Mouse (Mus musculus): Measurements from ENCODE around the gene Wdr95.

Gene Wdr95

DNA sequence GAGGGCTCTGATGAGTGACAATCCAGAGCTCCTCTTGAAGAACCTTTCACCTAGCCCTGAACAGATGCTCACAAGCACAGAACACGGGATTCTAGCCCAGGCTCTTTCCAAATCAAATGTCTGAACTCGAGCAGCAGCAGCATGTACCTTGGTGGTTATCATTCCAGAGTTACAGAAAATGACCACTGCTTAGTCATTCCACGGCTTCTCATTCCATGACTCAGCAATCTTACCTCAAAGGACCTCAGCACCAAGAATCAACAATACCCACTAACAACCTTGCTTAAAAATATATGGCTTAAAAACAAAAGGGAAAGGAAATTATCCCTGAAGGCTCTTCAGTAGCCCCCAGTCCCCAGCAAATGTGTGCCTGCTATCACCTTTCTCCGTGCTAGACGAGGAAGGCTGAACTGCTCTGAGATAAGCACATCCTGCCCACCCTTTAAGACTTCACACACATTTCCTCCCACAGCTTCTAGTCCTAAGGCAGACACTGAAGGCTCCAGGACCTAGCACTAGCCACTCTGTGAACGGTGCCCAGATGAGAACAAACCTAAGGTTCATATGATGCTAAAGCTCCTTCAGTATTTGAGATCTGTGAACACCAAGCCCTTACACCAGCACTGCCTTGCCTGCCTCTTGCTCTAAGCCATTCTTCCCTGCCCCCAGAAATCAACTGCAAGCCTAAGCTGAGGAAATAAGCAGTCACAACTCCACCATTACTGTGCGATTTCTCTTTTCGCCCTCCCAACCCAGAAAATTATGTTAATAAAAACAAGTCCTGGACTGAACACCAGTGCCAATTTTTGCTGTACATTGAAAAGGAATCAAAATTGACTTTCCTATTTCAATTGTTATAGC is 95.6 kb downstream of the Wdr95 start:
- no peak for DNase-seq (ENCODE audit: extremely low spot score)

- DNase-seq (ENCODE audit: extremely low spot score): no peak
Measured at GRCm38 (mm10) chr5:149625547-149625946, 97.1 kb downstream of the Wdr95 start.

- no peak for DNase-seq (ENCODE audit: extremely low spot score)
Measured at GRCm38 (mm10) chr5:149634409-149635035, 106.0 kb downstream of the Wdr95 start.

- no peak for DNase-seq (ENCODE audit: extremely low spot score)
Measured at GRCm38 (mm10) chr5:149635556-149635955, 107.1 kb downstream of the Wdr95 start.

GRCm38 (mm10) chr5:149636075-149636920 is 107.8 kb downstream of the Wdr95 start, which contains the start of gene Hsph1:
Hsph1 (minus strand) TSS chr5:149636376.
- peak; percentile 99 for DNase-seq (ENCODE audit: extremely low spot score)

GRCm38 (mm10) chr5:149637306-149637705 is 108.8 kb downstream of the Wdr95 start:
- DNase-seq (ENCODE audit: extremely low spot score): peak; percentile 22

DNA sequence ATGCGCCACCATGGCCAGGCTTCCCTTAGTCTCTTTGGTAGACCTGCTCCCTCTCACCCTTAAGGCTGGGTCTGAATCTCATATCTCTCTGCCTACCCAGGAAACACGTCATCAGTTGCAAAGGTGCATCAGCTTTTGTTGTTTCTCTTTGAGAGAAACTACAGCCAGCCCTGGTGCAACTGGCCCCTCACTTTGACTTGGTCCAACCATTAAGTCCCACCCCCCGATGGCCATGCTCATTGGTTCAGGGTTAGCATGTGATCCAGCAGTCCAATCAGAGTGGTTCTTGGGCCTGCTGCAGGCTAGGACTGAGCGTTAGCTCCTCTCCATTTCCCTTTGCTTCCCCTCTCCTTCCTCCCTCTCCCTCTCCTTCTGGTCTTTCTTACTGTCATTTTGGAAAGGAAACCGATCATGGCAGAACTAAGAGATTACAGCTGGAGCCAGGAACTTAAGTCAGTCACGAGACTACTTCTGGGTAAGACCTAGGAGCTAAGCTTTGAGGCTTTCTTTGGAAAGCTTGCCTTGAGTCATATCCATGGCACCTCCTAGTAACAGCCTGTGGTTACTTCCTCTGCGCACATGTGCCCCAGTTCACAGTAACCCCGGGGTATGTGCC is 112.9 kb downstream of the Wdr95 start:
- DNase-seq (ENCODE audit: extremely low spot score): no peak

DNA sequence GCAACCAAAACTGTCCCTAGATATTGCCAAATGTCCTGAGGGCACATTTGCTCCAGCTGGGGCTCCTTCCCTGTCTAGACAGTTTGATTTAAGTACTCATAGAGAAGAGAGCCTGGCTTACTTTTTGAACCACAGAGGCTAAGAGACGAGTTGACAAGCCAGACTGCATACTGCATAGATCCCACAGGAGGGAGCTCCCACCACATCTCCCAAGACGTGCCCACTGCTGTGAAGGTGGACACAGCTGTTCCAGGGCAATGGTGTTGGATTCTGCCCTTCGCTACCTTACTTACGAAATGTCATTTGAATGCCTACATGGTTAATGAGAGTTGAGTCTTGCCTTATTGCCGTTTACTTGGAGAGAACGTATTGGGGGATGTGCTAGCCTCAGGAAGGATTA is 113.9 kb downstream of the Wdr95 start:
- DNase-seq (ENCODE audit: extremely low spot score): peak; percentile 17

DNA sequence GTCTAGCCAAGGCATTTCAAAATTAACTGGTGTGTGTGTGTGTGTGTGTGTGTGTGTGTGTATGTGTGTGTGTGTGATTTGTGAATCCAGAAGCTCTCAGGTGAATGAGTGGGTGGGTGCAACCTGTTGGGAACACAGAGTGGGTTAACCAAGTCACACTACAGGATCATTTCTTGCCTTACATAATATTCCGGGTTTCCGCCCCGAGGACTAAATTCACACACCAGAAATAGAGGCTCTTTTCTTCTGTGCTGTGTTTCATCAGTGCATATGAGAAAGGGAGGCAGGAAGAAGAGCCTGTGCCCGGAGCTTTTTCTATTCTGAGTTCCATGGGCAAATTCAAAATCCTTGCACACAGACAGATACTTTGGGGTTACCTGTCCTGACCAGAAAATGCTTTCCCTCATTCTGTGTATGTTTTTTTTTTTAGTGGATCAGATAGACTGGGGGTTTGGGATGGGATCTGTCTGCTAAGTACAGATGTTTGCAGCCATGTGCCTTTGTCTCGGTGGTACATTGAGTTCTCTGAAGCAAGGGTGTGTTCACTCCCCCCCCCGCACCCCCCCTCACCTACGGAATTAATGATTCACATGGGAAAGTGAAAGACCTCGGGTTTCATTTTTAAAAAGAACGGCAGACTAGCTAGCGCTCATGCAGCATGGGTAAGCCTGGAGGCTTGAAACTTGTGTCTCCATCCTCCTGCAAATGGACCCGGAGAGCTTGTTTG is 114.5 kb downstream of the Wdr95 start:
- no peak for DNase-seq (ENCODE audit: extremely low spot score)

DNA sequence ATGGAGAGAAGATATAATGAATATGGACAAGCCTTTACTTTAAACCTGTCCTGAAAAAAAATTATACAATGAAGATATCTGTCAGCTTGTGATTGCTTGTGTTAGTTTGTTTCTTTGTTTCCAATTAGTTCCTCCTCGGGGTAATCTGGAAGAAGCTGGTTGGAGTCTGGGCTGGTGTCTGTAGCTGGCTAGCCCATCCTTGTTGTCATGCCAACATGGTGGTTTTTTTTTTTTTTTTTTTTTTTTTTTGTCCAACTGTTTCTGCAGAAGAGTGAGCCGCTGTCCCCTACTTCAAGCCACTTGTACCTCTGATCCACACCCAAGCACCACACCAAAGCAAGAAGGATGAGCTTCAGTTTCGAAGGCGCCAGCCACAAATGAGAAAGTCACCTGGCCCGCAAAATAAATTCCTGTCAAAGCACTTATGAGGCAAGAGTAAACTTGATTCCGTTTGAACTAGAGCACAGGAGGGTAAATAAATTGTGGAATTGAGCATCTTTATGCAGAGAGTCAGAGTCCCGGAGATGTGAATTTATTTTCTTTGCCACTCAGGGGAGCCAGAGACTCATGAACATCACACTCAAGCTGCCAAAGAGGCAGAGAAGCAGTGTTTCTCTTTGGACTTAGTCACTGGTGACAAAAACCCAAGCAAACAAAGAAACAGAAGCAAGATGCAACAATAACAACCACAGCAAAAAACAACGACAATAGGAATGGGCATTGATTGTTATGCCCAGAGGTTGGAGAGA is 119.1 kb downstream of the Wdr95 start:
- no peak for DNase-seq (ENCODE audit: extremely low spot score)

GRCm38 (mm10) chr5:149648196-149648595 is 119.7 kb downstream of the Wdr95 start:
- no peak for DNase-seq (ENCODE audit: extremely low spot score)

DNA sequence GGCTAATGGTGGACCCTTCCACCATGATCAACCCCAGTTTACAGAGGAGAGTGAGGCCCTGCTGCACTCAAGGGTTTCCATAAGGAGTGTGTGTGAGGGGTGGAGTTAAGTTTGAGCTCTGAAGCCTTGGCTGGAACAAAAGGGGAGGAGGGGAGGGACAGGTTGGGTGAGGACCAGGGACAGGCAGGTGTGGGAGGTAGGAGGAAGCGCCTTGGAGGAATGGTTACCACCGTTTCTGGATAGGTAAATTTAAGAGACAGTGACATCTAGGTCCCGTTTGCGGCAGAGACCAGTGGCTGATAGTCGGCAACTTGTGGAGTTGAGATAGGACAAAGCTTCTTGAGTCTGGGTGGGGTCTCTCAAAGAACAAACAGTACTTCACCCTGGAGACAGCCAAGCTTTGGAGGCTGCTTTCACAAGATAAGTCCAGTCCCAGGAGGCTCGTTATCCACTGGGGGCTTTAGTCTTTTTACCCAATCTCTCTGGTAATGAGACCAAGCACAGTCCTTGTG is 120.5 kb downstream of the Wdr95 start:
- no peak for DNase-seq (ENCODE audit: extremely low spot score)

DNA sequence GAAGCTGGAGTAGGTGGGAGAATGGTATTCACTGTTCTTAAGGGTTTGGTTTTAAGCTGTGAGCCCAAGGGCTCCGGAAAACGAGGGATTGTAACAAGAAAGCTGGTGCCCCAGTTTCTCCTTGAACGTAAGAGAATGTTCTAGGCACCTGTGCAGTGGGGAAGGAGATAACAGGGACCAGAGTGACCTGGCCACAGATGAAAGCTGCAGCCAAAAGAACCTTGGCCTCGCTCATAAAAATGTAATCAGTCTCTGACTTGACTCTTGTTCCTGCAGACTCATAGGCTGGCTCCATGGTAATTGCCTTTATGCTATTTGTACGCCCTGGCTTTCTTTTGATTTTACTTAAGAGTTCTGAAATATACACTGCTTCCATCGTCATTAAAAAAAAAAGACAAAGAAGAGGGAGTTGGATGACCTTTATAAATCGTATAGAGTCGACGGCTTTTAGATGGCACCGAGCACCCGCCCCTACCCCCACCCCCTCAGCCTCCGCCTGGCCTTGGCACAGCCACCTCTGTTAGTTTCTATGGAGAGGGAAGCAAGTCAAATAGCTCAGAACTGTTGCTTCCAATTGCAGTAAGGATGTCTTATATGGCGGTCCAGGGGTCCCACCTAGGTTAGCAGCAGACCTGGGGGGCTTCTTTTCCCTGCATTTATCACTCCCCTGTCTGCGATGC is 121.2 kb downstream of the Wdr95 start:
- no peak for DNase-seq (ENCODE audit: extremely low spot score)

DNA sequence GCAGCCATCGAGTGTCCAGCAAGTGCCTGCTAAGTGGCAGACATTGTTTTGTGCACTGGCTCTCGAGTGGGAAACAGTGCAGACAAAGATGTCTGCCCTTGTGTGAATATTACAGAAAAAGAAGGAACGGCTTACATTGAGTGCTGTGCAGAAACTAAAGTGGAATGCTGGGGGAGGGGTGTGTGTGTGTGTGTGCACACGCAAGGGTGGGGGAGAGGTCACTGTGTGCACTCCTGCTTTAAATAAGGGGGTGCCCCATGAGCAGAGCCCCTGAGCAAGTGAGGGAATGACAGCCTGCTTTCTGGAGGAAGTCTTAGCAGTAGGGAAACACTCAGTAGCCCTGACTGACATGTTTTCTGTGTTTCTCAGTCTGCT is 121.7 kb downstream of the Wdr95 start:
- DNase-seq (ENCODE audit: extremely low spot score): no peak

GRCm38 (mm10) chr5:149655636-149656035 is 127.2 kb downstream of the Wdr95 start:
- DNase-seq (ENCODE audit: extremely low spot score): no peak

- DNase-seq (ENCODE audit: extremely low spot score): no peak
Measured at GRCm38 (mm10) chr5:149658022-149658421, 129.5 kb downstream of the Wdr95 start.

DNA sequence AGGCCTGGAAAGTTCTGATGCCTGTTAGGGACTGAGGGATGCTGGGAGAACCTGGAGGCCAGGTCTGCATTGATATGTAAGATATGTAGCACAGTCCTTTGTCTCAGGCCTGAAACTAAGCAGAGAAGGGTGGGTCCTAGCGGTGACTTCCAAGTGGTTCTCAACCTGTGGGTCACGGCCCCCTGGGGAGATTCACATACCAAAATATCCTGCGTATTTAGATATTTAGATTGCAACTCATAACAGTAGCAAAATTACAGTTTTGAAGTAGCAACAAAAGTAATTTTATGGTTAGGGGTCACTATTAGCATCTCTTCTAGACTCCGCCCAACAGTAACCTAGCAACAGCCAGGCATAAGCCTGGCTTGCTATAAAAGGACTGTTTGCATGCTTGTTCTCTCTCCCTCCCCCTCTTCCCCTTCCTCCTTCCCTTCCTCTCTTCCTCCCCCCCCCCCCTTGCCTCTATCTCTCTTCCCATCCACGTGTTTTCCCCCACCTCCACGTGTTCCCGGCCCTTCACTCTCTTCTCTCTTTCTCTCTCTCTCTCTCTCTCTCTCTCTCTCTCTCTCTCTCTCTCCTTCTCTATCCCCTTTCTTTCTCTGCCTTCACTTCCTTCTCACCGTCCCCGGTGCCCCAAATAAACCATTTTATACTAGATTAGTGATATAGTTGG is 130.4 kb downstream of the Wdr95 start:
- no peak for DNase-seq (ENCODE audit: extremely low spot score)

DNA sequence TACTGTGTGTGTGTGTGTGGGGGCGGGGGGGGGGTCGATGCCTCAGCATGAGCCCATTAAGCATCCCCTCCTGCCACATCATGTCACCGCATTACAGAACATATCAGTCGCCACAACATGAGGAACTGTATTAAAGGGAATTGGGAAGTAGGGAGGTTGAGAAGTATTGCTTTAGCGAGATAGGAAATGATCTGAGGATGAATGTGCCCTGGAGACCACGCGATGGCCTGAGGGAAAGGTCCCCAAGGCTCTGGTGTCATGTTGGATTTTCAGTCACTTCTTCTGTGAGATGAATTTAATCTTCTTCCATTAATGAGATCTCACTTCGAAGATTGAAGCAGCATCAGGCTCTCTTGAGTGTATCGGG is 130.9 kb downstream of the Wdr95 start:
- DNase-seq (ENCODE audit: extremely low spot score): no peak

- no peak for DNase-seq (ENCODE audit: extremely low spot score)
Measured at GRCm38 (mm10) chr5:149661428-149661827, 132.9 kb downstream of the Wdr95 start.
